Mouse (Mus musculus): ENCODE results near the gene Irf2bpl. TPM values are rescaled to one million over a fixed set of nuclear protein-coding genes. Genes with fewer than 3 reads are reported as not detected.

The Irf2bpl gene
- total RNA-seq, 2 experiments from 2014 or later: 77.9 to 81.5 TPM

DNA sequence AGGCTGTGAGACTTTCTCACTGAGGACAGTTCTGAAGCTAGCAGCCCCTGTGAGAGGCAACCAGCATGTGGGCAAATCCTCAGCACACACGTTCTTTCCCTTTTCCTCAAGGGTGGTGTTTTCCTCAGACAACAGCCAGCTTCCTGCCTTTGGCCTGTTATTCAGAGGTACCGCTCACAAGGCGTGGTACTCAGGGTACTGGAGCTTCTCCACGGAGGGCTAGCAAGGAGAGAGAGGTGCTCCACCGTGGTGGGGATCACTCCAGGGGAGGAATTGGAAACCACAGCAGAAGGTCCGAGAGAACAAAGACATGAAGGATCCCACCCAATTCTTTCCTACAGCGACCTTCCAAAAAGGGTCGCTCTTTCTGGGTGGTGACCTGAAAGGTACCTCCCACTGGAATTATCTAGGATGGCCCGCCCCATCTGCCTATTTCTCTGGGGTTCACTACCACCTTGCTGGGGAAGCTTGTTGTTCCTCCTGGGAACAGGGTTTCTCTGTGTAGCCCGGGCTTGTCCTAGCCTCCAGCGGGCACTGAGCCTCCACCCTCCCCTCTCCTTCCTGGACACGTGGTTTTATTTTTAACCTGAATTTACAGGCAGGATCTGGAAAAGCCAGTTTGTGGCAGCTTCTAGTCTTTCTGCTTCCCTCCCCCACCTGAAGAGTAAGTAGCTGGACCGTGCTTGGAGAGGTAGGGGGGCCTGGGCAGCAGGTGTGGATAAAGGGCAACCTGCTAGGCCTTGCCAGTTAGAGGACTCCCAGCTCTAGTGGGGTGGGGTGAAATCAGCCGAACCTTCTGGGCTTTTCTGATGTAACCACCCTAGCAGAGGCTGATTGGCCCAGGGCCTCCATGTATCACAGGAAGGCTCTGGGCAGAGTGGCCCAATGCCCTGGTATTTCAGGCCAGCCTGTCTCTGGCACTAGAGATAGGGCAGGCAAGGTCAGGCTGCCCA is 17.1 kb downstream of the Irf2bpl start:
- no peak for DNase-seq (ENCODE audit: low spot score in 2 of 2)

DNA sequence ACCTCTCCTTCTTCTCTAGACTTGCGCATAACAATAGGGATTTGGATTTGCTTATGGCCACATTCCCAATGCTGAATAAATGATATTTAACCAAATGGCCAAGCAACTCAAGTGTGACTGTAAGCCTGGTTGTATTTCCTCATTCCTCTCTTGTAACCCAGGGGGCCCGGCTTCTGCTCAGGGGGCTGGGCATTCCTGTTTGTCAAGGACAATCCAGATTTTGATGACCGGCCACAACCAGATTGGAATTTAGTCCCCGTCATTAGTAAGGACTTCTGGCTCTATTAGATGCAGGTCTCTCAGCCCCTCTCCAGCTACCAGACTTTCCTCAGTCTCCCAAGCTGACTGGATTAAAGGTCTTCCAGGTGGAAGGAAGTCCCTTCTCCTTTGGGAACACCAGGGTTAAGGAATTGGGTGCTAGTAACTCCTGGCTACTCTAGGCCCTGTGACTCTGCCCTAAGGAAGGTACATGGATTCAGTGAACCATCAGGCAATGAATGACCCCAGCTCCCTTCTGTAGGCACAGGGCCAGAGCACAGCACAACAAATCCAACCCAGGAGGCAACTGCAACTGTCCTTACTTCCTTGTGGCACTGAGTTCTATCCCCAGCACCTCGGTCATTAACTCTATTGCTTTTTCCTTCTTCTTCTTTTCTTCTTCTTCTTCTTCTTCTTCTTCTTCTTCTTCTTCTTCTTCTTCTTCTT is 20.1 kb downstream of the Irf2bpl start:
- DNase-seq (ENCODE audit: low spot score in 2 of 2): no peak

DNA sequence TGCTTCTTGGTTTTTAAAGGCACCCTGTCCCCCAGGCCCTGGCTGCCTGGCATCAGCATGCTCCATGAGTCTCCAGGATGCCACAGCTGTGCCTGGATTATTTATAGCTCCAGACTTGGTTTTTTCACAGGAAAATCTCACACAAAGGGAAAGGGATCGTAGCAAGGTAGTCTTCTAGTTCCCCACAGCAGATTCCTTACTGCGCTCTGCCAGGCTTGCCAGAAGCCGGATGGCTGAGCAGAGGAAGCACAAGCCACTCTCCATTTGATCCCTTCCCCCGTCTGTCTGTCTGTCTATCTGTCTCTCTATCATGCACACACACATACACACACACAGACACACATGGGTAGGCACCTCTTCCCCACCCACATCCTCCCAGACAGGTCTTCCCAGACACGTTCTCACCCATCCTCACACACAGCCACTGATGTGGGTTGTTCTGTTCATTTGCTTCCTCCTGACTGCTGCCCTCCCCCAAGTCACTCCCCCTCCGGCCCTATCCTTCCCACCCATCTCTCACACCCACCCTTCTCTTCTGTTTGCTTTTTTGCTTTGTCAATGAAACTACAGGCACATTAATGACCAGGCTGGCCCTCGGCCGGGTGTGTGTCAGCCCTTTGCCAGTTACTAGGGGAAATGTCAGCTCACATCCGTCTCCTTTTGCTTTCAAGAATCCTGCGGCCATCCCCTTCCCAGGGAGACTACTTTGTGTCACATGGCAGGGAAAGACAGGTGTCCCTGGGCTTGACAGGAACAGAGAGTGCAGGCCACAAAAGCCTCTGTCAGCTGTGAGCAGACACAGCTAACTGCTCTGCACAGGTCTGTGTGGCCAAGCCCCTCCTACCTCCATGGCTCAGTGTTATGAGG is 24.4 kb downstream of the Irf2bpl start:
- DNase-seq (ENCODE audit: low spot score in 2 of 2): peak in 1 of 2 experiments; percentile 46

DNA sequence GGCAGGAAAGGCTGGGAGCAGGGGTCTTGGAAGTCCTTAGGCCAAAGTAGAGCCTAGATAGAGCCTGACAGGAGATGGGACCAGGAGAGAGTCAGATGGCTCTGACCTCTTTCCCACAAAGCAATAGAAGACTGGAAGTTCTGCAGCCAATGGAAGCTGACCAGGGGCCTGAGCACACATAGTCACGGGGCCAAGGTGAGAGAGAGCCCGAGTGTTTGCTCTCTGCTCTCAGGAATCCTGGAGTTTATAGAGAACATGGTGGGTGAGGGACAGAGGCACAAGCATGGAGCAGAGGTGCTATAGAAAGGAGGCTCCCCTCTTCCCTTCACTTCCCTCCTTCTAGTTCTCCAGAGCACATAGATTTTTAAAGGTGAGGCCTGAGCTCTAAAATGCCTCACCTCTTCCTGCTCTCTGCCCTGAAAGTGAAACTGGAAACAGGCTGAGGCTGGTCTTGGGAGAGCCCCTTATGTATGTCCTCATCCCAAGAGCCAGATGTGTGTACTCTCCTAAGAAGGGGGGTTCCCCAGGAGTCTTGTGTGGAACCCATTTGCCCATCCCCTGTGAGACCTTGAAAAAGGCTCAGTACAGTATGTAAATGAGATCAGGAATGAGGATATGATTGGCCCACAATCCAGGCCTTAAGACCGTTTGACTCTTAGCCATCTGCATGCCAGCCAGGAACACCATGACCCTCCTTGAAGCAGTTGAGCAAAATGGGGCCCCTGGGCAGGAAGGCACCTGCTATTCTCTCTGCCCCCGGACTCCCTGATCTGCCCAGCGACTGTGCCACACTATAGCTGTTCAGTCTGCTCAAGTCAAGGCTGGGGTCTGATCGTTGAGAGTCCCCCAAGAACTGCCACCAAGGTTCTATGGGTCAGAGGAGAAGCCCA is 25.4 kb downstream of the Irf2bpl start:
- DNase-seq (ENCODE audit: low spot score in 2 of 2): no peak

GRCm38 (mm10) chr12:86858498-86858897 is 26.1 kb downstream of the Irf2bpl start:
- no peak for DNase-seq (ENCODE audit: low spot score in 2 of 2)

GRCm38 (mm10) chr12:86857290-86857689 is 27.3 kb downstream of the Irf2bpl start:
- no peak for DNase-seq (ENCODE audit: low spot score in 2 of 2)

DNA sequence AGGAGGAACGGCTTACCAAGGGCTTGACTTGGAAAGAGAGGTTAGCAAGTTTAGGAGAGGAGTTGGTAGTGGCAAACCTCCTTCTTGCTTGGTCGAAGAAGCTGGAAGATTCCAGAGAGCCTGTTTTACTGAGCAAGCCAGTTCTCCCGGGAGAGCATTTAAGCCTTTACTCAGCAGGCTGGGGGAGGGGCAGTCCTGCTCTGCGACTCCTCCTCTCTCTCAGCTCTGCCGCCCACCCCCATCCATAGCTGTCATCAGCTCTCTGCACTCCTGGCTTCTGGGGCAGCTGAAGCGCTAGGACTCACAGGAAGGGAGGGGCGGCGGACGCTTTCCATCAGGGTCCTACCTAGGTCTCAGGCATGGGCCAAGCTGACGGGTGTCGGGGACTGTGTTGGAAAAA is 28.9 kb downstream of the Irf2bpl start:
- peak in 1 of 2 experiments; percentile 61 for DNase-seq (ENCODE audit: low spot score in 2 of 2)

DNA sequence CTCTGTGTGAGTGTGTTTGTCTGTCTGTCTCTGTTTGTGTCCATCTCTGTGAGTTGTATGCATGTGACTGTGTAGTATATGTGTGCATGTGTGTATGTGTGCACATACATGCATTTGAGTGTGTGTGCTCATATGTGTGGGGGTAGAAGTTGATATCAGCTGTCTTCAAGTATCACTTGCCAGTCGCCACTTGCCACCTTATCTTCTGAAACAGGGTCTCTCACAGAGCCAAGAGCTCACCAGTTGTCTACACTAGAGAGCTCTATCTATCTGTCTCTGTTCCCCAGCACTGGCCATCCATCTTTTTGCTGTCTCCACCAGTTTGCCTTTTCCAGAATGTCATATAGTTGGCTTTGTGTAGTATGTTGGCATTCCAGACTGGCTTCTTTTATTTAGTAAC is 31.1 kb downstream of the Irf2bpl start:
- no peak for DNase-seq (ENCODE audit: low spot score in 2 of 2)

DNA sequence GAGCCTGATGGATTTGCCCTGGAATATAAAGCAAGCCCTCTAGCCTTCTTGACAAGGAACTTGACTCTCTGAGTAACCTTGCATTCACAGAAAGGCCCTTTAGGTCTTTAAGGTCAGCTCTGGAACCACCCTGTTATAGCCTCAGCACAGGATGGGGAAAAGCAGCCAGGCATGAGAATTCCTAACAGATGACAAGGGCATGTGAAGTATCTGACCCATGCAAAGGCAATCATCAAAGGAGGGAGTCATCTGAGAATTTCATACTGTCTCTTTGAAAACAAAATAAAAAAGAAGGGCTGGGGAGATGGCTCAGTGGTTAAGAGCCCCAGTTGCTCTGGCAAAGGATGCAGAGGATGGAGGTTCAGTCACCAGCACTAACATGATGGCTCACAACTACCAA is 33.3 kb downstream of the Irf2bpl start:
- DNase-seq (ENCODE audit: low spot score in 2 of 2): no peak

DNA sequence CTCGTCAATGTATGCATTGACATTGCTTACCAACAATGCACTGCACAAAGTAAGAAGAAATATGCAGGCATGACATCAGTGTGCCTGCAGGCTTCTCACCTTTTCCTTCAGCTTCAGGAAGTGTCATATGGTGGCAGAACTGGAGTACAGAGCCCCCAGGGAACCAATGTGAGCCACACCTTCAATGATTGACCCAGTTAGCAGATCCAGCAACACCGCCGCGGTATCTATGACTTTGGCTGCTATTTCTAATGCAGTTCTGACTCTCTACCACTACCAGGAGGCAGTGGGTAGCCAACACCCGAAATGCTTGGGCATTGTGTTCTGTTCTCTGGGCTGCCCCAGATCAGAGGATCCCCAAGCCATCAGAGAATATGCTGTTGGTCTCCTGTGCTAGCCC is 33.9 kb downstream of the Irf2bpl start:
- no peak for DNase-seq (ENCODE audit: low spot score in 2 of 2)

- DNase-seq (ENCODE audit: low spot score in 2 of 2): peak; percentile 49 to 60
Observed at GRCm38 (mm10) chr12:86849945-86850626, 34.5 kb downstream of the Irf2bpl start.

GRCm38 (mm10) chr12:86842866-86843459 is 41.6 kb downstream of the Irf2bpl start:
- no peak for DNase-seq (ENCODE audit: low spot score in 2 of 2)

DNA sequence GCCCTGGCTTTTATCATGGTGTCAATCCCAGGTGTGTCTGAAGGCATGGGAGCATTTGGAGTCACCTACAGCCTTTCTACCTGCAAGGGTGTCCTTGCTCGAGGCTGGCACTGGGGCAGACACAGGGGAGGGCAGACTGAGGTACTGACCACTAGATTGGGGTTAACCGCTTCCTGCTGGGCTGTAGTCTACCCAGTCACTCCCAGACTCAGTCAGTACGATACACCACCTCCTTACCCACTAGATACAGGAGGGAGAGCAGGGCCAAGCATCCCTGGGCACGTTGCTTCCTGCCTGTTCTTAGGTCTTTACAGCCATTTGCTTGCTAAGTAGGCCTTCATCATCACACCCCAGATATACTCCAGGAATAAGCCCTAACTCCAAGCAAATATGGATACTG is 44.1 kb downstream of the Irf2bpl start:
- no peak for DNase-seq (ENCODE audit: low spot score in 2 of 2)

DNA sequence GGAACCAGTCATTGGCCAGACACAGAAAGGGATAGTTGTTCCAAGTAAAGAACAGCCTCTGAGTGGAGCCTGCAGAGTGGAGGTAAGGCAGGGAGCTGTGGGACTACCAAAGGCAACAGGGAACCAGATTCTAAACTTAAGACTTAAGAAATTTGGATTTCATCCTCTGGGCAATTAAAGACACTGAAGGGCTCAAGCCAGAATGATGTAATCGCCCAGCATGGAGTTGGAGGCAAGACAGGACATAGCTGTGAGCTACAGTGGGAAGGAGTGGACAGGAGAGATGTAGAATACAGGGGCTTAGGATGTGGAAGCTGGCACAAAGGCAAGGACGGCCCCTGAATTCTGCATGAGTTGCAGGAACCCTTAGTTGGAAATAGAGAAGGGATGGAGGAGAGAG is 46.4 kb downstream of the Irf2bpl start:
- DNase-seq (ENCODE audit: low spot score in 2 of 2): no peak

GRCm38 (mm10) chr12:86836431-86837047 is 48.1 kb downstream of the Irf2bpl start:
- DNase-seq (ENCODE audit: low spot score in 2 of 2): peak in 1 of 2 experiments; percentile 67

DNA sequence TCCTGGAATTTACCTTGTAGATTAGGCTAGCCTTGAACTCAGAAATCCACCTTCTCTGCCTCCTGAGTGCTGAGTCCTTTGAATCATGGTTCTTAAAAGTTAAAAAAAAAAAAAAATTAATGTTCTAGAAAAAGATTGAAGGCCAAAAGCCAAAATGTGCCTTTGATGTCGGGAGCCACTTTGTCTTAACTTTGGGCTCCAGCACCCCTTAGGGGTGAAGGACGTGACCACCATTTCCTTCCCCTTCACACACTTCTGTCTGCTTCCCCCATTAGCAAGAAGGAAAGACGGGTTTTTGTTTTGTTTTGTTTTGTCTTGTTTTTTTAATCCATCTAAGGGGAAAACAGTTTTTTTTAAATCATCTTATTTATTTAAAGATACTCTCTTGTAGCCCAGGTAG is 48.7 kb downstream of the Irf2bpl start:
- no peak for DNase-seq (ENCODE audit: low spot score in 2 of 2)

DNA sequence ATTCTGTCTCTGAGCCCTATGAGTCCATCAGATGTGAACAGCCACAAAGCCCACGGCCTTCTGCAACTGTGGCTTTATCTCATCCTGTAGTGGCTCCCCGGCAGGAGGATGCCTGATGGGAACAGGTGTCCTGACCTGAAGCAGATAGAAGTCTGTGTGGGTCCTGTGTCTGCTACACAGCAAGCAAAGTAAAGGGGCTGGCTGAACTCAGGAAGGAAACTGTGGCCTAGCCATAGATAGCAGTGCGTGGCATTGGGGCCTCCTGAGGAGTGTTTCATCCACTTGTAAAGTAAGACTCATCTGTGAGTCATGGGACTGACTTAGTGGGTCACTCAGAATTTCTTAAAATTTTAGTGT is 50.2 kb downstream of the Irf2bpl start:
- no peak for DNase-seq (ENCODE audit: low spot score in 2 of 2)

DNA sequence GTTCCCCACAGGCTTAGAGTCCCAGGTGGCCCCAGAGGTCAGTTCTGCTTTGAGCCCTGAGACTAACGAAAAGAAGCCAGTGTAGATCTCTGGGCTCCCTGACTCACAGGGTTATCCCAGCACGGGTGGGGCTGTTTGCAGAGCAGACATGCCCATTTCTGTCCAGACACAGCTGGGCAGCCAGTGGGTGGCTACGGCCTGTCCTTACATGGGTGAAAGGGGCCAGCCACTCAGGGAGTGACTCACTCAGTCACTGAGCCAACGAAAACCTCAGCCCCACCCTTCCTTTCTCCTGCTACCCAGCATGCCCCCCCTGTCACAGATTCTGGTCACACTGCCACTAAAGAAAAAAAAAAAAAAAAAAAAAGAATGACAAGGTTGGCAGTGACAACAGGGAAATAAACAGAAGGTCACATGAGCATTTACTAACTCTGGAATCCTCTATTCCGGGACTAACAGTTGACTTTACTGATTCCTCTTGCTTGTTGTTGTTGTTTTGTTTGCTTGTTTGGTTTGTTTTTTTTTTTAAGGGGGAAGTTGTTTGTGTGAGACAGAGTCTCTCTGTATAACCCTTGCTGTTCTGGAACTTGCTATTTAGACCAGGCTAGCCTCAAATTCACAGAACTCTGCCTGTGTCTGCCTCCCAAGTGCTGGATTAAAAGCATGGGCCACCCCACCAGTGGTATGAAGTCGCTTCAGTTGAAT is 50.7 kb downstream of the Irf2bpl start:
- no peak for DNase-seq (ENCODE audit: low spot score in 2 of 2)

All from layer of hippocampus, postnatal 10 days (tissue).